Mouse (Mus musculus) CD8-positive naive resting alpha-beta T cell, adult 2 months (primary cell): ENCODE measurements around the gene Creb3l1.

ENCODE experiments used
- DNase-seq, 2 experiments: peaks; one replicate each; pipeline ENCODE4 v3.0.0; 2022; ENCODE audit warnings: low read depth in 2 of 2, low spot score in 2 of 2

Gene Creb3l1

GRCm38 (mm10) chr2:92006491-92006890, 17.8 kb downstream of the Creb3l1 start:
- DNase-seq, result no peak

- no peak for DNase-seq
Measured at GRCm38 (mm10) chr2:92004617-92005016, 19.7 kb downstream of the Creb3l1 start.

GRCm38 (mm10) chr2:91997905-91998608, 26.2 kb downstream of the Creb3l1 start:
- DNase-seq, result no peak

- no peak for DNase-seq
Measured at GRCm38 (mm10) chr2:91996006-91996405, 28.3 kb downstream of the Creb3l1 start.

GRCm38 (mm10) chr2:91993409-91993808, 30.9 kb downstream of the Creb3l1 start:
- no peak for DNase-seq

GRCm38 (mm10) chr2:91989750-91990149, 34.6 kb downstream of the Creb3l1 start:
- DNase-seq, result no peak

GRCm38 (mm10) chr2:91987542-91987941, 36.8 kb downstream of the Creb3l1 start:
- DNase-seq, result peak; percentile 80 to 84

- no peak for DNase-seq
Measured at GRCm38 (mm10) chr2:91986071-91986470, 38.2 kb downstream of the Creb3l1 start.

GRCm38 (mm10) chr2:91984906-91985525, 39.3 kb downstream of the Creb3l1 start:
- no peak for DNase-seq

- DNase-seq, result peak; percentile 62 to 69
Measured at GRCm38 (mm10) chr2:91984439-91984838, 39.9 kb downstream of the Creb3l1 start.

- DNase-seq, result no peak
Measured at GRCm38 (mm10) chr2:91980830-91981229, 43.5 kb downstream of the Creb3l1 start.

GRCm38 (mm10) chr2:91980245-91980644, 44.1 kb downstream of the Creb3l1 start:
- DNase-seq, result no peak

- DNase-seq, result no peak
Measured at GRCm38 (mm10) chr2:91978547-91978946, 45.8 kb downstream of the Creb3l1 start.

GRCm38 (mm10) chr2:91977960-91978359, 46.3 kb downstream of the Creb3l1 start:
- DNase-seq, result no peak

- peak in 1 of 2 experiments; percentile 54 for DNase-seq
Measured at GRCm38 (mm10) chr2:91975581-91976541, 48.4 kb downstream of the Creb3l1 start, which contains the start of gene Dgkz. Gene Dgkz (minus strand): TSS chr2:91975864.

- DNase-seq, result no peak
Measured at GRCm38 (mm10) chr2:91973416-91974135, 50.7 kb downstream of the Creb3l1 start.

GRCm38 (mm10) chr2:91972121-91972566, 52.2 kb downstream of the Creb3l1 start:
- DNase-seq, result peak in 1 of 2 experiments; percentile 55

GRCm38 (mm10) chr2:91971231-91972097, 52.8 kb downstream of the Creb3l1 start:
- DNase-seq, result no peak

- no peak for DNase-seq
Measured at GRCm38 (mm10) chr2:91967962-91968361, 56.3 kb downstream of the Creb3l1 start.

GRCm38 (mm10) chr2:91966367-91966766, 57.9 kb downstream of the Creb3l1 start:
- DNase-seq, result no peak
